Mouse (Mus musculus) left cerebral cortex, postnatal 4 days (tissue): ENCODE measurements around the gene Akr1d1. TPM values are rescaled to one million over a fixed set of nuclear protein-coding genes. Genes with fewer than 3 reads are reported as not detected.

Experiments
- DNase-seq: peaks from one replicate; pipeline ENCODE4 v3.0.0-alpha.2; 2022
- intact Hi-C: fragments of 180-260 bp; cut with DNase I; formaldehyde crosslinking; loops from one replicate; pipeline ENCODE4 v1.15.1; 2025
- total RNA-seq, 2 experiments: library from RNA; stranded (reverse); gene quantifications; 2 replicates each; pipeline ENCODE4 v1.2.3; 2021

The Akr1d1 gene
- total RNA-seq, 2 experiments from 2014 or later: not detected

DNA sequence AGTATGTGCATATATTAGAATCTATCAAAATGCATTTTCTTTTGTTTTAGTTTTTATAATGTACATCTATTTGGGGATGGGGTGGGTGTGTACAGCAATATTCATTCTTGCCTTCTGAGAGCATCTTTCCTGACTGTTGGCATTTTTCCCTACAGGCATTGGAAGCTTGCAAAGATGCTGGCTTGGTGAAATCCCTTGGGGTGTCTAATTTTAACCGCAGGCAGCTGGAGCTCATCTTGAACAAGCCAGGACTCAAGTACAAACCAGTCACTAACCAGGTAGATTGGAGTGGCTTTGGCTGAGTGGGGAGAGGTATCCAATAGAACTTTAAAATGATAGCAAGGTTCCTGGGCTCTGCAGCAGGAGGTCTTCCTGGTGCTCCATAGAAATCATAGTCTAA, 24.4 kb downstream of the Akr1d1 start:
- no peak for DNase-seq
- intact Hi-C loops: no loop called here

GRCm38 (mm10) chr6:37563861-37564260, 33.9 kb downstream of the Akr1d1 start:
- intact Hi-C loops: no loop called here
- DNase-seq: no peak

GRCm38 (mm10) chr6:37567363-37567762, 37.4 kb downstream of the Akr1d1 start:
- intact Hi-C loops: no loop called here
- DNase-seq: no peak

DNA sequence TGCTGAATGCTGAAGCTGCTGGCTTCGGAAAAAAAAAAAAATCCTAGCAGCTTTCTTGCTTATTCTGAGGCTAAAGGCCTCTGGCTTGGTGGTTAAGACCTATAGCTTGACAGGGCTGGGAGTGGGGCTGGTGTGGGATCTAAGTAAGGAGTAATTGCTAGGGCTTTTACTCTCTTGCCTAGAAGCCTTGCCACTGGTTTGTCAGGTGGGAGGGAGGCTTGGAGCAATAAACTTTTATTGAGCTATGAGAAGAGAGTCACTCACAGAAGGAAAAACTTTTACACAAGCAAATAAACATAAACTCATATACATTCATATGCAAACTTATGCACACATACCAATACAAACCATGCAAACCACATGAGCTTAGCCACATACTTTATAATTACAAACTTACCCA, 42.0 kb downstream of the Akr1d1 start:
- intact Hi-C loops: no loop called here
- no peak for DNase-seq

DNA sequence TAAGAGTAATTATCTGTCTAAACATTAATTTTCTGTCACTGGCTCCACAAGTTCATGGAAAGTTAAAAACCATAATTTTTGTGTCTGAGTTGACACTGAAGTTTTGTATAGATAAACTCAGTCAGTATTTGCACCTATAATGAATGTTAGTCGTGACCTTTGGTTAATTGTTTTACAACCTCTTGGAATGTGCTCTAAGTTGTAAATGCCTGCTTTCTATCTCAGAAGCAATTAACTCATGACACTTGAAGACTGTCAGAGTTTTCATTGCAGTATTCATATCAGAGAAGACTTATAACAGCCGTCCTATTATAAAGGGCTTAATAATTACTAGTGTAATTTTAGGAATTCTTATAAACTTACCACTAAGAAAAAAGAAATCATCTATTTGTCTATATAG, 43.0 kb downstream of the Akr1d1 start:
- intact Hi-C loops: no loop called here

DNA sequence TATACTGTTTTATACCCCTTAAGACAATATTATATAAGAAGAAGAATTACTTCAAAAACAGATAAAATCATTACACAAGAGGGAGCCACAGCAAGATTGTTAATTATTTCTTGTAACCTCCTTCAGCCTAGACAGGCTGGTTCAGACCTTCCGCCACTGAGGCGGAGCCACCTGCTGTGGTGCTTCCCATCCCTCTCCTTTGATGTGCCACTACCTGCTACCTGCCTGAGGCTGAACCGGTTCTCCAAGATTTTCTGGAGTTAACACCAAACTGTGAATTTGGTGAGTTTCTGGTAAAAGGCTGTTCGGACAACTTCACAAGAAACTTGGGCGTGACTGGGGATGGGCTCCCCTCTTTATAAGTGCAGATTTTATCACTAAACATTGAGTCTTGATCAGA, 50.5 kb downstream of the Akr1d1 start:
- no peak for DNase-seq
- intact Hi-C loops: no loop called here

More for the DNA sequence above, 43.0 kb downstream of the Akr1d1 start:
- DNase-seq: no peak

DNA sequence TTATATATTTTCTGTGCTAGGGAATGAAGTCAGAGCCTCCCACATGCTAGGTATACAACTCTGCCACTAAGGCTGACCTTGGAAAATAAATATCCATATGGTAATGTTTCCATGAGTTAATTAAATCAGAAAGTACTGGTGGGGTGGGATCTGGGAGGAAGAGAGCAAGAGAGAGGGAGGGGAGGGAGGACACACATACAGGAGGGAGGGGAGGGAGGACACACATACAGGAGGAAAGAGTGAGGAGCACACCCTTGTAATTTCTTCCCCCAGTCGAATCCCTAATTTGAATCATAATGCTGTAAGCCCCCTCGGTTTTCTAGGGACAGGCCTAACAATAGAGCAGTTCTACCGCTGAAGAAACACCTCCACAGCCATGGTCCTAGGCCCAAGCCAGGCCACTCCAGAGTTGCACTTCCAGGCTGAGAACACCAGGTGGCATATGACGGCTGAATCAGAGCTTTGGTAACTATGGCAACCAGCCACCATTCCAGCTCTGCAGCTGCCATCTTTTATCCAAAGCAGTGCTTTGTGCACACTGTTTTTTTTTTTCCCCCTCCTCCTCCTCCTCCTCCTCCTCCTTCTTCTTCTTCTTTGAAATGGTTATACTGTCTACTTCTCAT, 59.5 kb downstream of the Akr1d1 start:
- DNase-seq: peak; percentile 84
- intact Hi-C loops: loop anchor here (5.0 kb wide), 1 partner anchor 283 kb away; the partner anchor contains the start of gene Trim24

DNA sequence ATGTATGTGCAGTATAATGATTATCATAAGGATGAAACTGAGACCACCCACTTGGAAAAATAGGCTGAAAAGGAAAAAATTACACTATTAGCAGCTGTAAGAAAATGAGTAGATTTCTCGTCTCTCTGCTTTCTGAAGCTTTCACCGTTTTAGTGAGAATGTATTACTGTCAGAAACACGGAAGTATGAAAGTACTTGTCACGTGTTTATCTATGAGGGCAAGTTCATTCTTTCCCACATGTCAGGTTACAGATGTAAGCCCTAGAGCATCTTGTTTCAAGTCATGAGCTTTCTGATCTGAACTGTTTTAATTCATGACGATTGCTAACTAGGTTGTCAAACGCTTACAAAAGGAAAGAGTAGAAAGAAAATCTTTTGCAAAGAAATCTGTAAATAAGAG, 60.8 kb downstream of the Akr1d1 start:
- no peak for DNase-seq
- intact Hi-C loops: loop anchor here (10.0 kb wide), 1 partner anchor 474 kb away; no protein-coding TSS in a partner anchor

DNA sequence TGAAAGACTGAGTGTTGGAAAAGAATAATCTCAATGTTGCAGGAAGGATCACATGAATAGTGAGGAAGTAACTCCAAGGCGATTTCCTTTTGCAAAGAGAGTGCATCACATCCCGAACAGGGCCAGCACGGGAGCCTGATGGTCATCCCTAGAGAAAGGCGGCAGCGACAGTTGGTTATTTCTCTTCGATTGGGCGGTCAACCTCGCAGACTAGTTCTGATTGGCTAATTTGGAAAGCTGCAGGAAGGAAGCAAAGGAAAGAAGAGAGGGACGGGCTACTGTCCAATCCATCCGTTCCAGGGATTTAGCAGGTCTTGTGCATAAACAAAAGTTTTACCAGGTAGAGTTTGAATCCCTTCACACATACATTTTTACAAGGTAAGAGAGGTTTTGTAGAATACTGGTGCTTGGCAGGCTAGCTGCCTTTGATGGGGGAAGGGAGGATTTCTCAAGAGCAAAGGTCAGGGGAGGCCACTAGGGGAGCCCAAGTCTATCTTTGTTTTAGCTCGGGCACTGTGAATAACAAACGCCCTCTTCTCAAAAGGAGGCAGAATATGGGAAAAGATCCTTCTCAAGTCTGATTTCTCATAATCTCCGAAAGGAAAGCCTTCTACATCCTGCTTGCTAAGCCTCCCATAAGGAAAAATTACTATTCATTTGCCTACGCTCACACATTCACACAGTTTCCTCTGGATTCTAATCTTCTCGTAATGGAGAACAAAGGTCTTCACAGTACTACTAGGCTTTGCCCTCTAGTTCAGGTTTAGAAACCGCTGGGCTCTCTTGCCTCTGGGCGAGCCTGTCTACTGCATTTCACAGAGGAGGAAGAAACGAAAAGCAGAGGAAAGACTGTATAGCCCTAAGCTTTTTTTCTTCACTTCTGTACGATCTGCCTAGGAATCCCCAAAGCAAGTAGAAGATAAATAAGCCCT, 62.4 kb downstream of the Akr1d1 start:
- peak; percentile 64 for DNase-seq
- intact Hi-C loops: loop anchor here (10.0 kb wide), 1 partner anchor 472 kb away; no protein-coding TSS in a partner anchor

GRCm38 (mm10) chr6:37593033-37593374, 63.0 kb downstream of the Akr1d1 start:
- no peak for DNase-seq
- intact Hi-C loops: loop anchor here (10.0 kb wide), 1 partner anchor 472 kb away; no protein-coding TSS in a partner anchor

DNA sequence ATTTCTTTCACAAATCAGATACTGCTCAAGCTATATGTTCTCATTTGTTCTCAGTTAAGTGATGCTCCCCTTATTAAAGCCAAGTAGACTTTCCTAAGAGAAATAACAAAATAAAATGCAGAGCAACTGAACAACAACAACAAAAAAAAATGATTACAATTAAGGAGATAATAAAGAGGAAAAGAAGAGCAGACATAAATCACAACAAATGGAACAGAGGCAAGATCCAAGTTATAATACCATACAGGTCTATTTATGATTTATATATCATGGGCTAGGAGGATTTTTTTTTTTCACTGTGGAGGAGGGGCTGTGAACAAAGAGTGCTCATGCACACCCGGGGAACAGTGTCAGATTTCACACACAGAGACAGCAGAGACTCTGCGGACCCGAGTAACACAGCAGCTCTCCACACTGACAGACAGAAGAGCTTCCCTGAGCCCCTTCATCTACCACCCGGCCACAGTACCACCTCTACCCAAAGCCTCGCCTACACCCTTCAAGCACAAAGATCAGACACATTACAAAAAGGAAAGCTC, 63.6 kb downstream of the Akr1d1 start:
- DNase-seq: no peak
- intact Hi-C loops: loop anchor here (10.0 kb wide), 1 partner anchor 471 kb away; no protein-coding TSS in a partner anchor

DNA sequence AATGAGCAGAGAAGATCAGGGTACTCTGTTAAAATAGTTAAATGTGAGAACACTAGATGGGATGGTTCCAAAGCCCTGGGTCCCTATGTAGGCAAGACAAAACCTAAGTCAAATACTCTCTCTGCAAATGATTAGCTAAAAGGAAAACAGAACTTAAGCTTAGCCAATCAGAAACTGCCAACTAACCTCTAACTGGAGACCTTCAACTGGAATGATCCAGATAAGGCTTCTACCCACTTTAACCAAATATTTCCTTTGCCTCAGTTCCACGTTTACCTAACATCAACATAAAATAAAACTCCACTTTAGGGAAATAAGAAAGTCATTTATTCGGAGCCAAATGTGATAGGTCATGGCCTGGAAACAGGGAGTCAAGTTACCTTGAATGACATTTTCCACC, 67.1 kb downstream of the Akr1d1 start:
- intact Hi-C loops: loop anchor here (10.0 kb wide), 1 partner anchor 468 kb away; no protein-coding TSS in a partner anchor
- no peak for DNase-seq

GRCm38 (mm10) chr6:37598033-37598432, 68.1 kb downstream of the Akr1d1 start:
- intact Hi-C loops: loop anchor here (10.0 kb wide), 1 partner anchor 467 kb away; no protein-coding TSS in a partner anchor
- no peak for DNase-seq

DNA sequence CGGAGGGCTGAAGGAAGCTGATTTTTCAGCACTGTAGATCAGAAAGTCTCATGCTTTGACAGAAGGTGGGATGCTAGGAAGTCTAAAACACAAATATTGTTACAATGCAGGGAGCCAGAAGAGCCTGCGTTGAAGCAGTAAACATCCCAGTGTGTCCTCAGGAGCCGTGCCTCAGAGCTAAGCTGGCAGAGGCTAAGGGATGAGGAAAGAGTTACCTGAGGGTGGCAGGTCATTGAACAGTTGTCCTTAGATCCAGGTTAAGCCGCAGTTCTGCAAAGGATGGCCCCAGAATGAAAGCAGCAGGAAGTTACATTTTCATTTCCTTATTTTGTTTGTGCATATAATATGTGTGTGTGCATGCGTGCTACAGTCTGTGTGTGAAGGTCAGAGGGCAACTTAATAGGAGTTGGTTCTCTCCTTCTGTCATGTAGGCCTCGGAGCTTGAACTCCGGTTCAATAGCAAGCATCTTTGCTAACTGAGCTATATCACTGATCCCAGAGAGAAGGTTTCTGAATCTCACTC, 71.1 kb downstream of the Akr1d1 start:
- no peak for DNase-seq
- intact Hi-C loops: no loop called here

DNA sequence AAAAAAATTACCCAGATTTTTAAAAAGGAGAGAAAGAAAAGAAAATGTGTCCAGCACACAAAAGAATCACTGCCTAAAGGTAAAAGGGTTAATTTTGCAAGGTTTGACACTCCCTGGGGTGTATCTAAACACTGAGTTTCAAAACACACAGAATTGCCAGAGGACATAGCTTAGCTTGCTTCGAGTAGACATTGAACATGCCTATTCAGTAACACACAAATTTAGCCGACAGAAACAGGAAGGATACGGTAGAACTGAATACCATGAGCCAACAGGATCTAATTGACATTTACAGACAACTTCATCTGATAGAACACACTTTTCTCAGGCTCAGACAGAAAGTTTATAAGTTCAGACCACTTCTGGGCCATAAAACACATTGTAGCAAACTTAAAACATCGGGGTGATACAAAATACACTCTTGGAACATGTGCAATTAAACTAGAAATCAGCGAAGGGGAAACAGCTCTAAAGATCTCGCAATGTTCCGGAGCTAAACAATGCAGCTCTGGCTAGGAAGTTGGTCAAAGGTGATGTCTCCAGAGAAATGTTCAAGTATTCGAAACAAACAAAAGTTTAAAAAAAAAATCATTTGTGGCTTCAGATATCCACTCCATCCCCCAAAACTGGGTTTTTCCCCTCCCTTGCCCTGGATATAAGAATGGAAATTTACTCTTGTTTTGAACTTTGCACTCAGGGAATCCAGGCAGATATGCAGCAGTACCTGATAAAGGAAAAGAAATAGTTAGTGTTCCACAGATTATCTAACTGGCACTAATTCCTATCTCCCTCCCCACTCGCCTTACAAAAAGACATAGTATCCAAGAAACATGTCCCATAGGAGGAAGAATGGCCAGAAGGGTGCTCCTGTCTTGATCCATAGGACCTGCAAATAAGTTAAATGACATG, 73.1 kb downstream of the Akr1d1 start:
- intact Hi-C loops: no loop called here
- no peak for DNase-seq

GRCm38 (mm10) chr6:37604178-37604883, 74.4 kb downstream of the Akr1d1 start:
- no peak for DNase-seq
- intact Hi-C loops: no loop called here

DNA sequence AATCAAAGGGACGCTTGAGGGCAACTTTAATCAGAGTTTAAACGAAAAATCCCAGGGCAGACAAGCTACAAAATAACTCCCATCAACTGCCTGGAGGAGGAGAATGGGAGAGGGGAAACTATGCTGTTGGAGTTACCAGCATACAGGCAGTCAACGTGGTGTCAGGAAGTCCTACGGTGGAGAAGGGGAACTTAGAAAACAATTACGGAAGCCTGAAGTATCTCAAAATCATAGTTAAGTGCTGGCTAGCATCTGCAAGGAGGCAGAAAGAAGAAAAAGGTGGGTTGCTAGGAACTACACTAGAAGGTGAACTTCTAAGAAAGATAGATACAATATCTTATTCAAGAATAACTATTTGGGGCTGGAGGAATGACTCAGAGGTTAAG, 74.9 kb downstream of the Akr1d1 start:
- intact Hi-C loops: no loop called here
- DNase-seq: no peak

DNA sequence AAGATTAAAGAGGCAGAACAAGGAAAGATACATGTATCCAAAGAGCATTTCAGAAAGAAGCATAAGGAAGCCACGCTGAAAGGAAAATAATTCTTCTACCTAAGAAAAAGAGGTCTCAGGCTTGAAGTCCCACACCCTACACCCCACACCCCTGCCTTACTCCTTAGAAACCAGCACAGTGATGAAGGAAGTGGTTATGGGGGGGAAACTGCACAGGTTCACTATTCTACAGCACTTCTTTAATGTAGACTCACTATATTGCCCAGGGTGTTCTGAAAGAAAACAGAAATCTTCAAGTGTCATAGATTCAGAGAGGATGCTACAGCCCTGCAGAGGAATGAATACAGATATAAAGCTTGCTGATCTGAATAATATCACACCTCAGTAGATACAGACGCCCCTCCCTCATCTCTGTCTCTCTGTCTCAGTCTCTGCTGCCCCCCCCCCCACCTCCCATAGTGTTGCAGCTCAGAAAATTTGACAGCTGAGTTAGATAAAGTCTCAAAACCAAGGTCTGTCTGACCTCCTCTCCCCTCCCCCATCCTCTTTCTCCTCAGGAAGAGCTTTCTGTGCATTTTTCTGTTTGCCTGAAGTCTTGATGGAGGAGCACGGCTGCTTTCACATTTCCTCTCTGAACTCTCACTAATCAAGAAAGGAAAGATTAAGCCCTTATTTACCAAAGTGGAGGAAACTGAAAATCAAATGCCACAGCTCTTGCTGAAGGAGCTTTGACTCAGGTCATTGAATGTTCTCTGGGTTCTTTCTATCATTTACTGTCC, 77.7 kb downstream of the Akr1d1 start:
- no peak for DNase-seq
- intact Hi-C loops: no loop called here
